Mouse (Mus musculus) MEL-GATA-1-ER (cell line): ENCODE measurements around the gene Rpl23.
"Not testable (repeated sequence)": the region's sequence is repeated elsewhere in the genome, so short reads cannot be mapped to it uniquely, and the experiment has no call there.

Experiments
- DNase-seq: peaks from one replicate; pipeline ENCODE4 v3.0.0-alpha.2; 2012; ENCODE audit warnings: low read depth; ENCODE audit errors: extremely low read depth

Gene Rpl23

GRCm38 (mm10) chr11:97766154-97766881, 15.9 kb downstream of the Rpl23 start, which contains the start of gene Cwc25:
Gene Cwc25, minus strand, starts transcription at chr11:97766556.
- DNase-seq, result peak; percentile 97

- DNase-seq, result no peak
These were observed 20.6 kb downstream of the Rpl23 start for GRCm38 (mm10) chr11:97761638-97762037.

- no peak for DNase-seq
These were observed 23.3 kb downstream of the Rpl23 start for GRCm38 (mm10) chr11:97758942-97759341.

GRCm38 (mm10) chr11:97758125-97758524, 24.1 kb downstream of the Rpl23 start:
- DNase-seq, result no peak

GRCm38 (mm10) chr11:97753277-97753676, 29.0 kb downstream of the Rpl23 start:
- DNase-seq, result no peak

- DNase-seq, result no peak
These were observed 33.7 kb downstream of the Rpl23 start for GRCm38 (mm10) chr11:97748496-97748895.

GRCm38 (mm10) chr11:97747773-97748172, 34.5 kb downstream of the Rpl23 start:
- DNase-seq, result no peak

GRCm38 (mm10) chr11:97745331-97745721, 36.9 kb downstream of the Rpl23 start:
- DNase-seq, result no peak

- peak; percentile 97 for DNase-seq
These were observed 37.4 kb downstream of the Rpl23 start for GRCm38 (mm10) chr11:97744718-97745330.

- DNase-seq, result no peak
These were observed 38.0 kb downstream of the Rpl23 start, which contains the start of gene Pip4k2b for GRCm38 (mm10) chr11:97744063-97744717. Gene Pip4k2b, minus strand, starts transcription at chr11:97744704.

GRCm38 (mm10) chr11:97743423-97743822, 38.8 kb downstream of the Rpl23 start:
- peak; percentile 29 for DNase-seq

- DNase-seq, result no peak
These were observed 39.6 kb downstream of the Rpl23 start for GRCm38 (mm10) chr11:97742591-97742990.

GRCm38 (mm10) chr11:97742157-97742556, 40.1 kb downstream of the Rpl23 start:
- no peak for DNase-seq

- no peak for DNase-seq
These were observed 42.0 kb downstream of the Rpl23 start for GRCm38 (mm10) chr11:97740190-97740589.

- DNase-seq, result no peak
These were observed 43.1 kb downstream of the Rpl23 start for GRCm38 (mm10) chr11:97739155-97739554.

GRCm38 (mm10) chr11:97738703-97739102, 43.5 kb downstream of the Rpl23 start:
- no peak for DNase-seq

GRCm38 (mm10) chr11:97737600-97737999, 44.6 kb downstream of the Rpl23 start:
- DNase-seq, result no peak

GRCm38 (mm10) chr11:97736645-97737044, 45.6 kb downstream of the Rpl23 start:
- DNase-seq, result no peak

GRCm38 (mm10) chr11:97734810-97735209, 47.4 kb downstream of the Rpl23 start:
- not testable (repeated sequence) for DNase-seq

GRCm38 (mm10) chr11:97733689-97734088, 48.5 kb downstream of the Rpl23 start:
- DNase-seq, result no peak

- DNase-seq, result no peak
These were observed 53.5 kb downstream of the Rpl23 start for GRCm38 (mm10) chr11:97728730-97729129.

GRCm38 (mm10) chr11:97728311-97728710, 53.9 kb downstream of the Rpl23 start:
- DNase-seq, result no peak
